Mouse (Mus musculus) urinary bladder, postnatal 0 days (tissue): Measurements from ENCODE around the gene Ptpn7. TPM values are rescaled to one million over a fixed set of nuclear protein-coding genes. Genes with fewer than 3 reads are reported as not detected.

ENCODE experiments used
- polyA plus RNA-seq: library from polyadenylated mRNA; unstranded; fragments of >200 nt; fragmentation: Nextera tagmentation; extraction: Ambion mirVana; gene quantifications from 2 replicates; pipeline ENCODE4 v1.2.1, GENCODE M21; 2015

Ptpn7 gene
- 0.81 and 3.6 TPM in 2 replicates for polyA plus RNA-seq

GRCm38 (mm10) chr1:135132473-135132872 is at the start of gene Ptpn7:
Gene Ptpn7, plus strand, starts transcription at chr1:135132700.

DNA sequence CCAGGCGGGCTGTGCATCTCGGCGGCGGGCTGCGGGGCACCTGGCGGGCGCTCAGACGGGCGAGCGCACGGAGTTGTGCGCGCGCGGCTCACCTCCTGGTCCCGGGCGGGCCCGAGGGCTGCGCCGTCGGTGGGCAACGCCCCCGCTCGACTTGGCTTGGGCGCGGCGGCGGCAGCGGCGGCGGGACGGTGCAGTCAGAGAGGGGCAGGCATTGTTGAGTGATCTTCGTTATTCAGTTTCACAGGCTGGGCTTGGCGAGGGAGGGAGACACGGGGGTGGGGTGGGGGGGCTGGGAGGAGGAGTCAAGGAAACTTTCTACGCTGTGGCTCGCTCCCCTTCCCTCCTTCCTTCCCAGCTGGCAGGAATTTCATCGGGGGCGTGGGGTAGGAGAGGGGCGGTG is 27.4 kb upstream of the Ptpn7 start, which contains the start of gene Lgr6:
Lgr6 (minus strand) TSS at position 153 of the 400 bp plus-strand sequence.

DNA sequence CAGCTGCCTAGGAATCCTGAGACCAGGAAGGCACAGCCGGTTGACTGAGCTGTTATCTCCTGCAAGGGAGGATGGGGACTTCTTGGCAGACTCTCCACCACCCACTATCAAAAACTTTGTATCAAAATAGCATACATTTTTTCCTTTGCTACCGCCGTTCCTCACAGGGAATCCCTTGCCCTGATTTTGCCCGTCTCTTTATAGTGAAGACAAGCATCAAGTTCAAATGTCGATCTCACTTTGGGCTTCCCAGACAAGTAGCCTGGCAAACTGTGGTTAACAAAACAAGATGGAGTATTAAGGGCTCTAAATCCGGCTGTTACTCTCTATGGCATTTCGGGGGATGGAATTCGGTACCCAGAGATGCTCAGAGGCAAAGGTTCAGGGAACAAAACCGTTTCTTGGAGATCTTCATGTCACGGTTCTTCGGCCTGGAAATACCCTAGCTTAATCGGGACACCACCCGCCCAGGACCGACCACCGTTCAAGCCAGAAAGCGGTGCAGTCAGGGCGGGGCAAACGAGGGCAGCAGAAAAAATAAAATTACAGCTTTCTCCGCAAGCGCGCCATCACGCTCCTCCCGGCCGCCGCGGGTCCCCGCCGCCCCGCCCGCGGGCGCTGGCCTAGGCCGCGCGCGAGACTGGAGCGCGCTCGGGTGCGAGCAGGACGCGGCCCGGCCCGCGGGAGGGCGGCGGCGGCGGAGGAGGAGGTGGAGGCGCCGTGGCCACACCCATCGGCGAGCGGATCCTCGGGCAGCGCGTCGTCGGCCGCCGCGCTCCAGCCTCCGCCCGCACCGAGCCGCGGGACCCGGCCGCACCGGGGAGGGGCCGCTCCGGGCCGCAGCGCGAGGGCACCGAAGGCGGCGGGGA is 13.8 kb downstream of the Ptpn7 start, which contains the start of gene Arl8a:
Arl8a (plus strand) TSS at position 748 of the 869 bp plus-strand sequence.

GRCm38 (mm10) chr1:135167435-135167834 is 34.9 kb downstream of the Ptpn7 start, which contains the start of gene Gpr37l1:
Gene Gpr37l1, minus strand, starts transcription at chr1:135167681.

Other genes with a start within 250 kb of the Ptpn7 start
- 87.5 and 97.0 TPM in 2 replicates for gene Ppp1r12b, start 176.8 kb upstream of the Ptpn7 start, polyA plus RNA-seq
- gene Ube2t, start 170.1 kb upstream of the Ptpn7 start, polyA plus RNA-seq = 6.5 and 10.5 TPM in 2 replicates
- 0.42 and 0.69 TPM in 2 replicates for gene Lgr6, start 27.4 kb upstream of the Ptpn7 start, polyA plus RNA-seq
- gene Arl8a, start 14.1 kb downstream of the Ptpn7 start, polyA plus RNA-seq = 78.3 and 82.7 TPM in 2 replicates
- gene Gpr37l1, start 35.0 kb downstream of the Ptpn7 start, polyA plus RNA-seq = 0.08 and 0.16 TPM in 2 replicates
- 29.5 and 36.1 TPM in 2 replicates for gene Elf3, start 125.9 kb downstream of the Ptpn7 start, polyA plus RNA-seq
- gene Rnpep, start 151.4 kb downstream of the Ptpn7 start, polyA plus RNA-seq = 50.7 and 54.3 TPM in 2 replicates
- gene Timm17a, start 181.1 kb downstream of the Ptpn7 start, polyA plus RNA-seq = 283 and 284 TPM in 2 replicates
- 145 and 160 TPM in 2 replicates for gene Lmod1, start 192.1 kb downstream of the Ptpn7 start, polyA plus RNA-seq
- gene Shisa4, start 242.5 kb downstream of the Ptpn7 start, polyA plus RNA-seq = 23.5 and 27.5 TPM in 2 replicates